Mouse (Mus musculus) lung, postnatal 0 days (tissue): ENCODE results near the gene Olfr20.
"Not testable (repeated sequence)": the region's sequence is repeated elsewhere in the genome, so short reads cannot be mapped to it uniquely, and the experiment has no call there.

Experiments used
- CTCF ChIP-seq: IDR thresholded peaks from 2 replicates; pipeline ENCODE4 v1.5.1; 2016; ENCODE audit warnings: antibody characterized with exemption, mild to moderate bottlenecking
- EP300 ChIP-seq: IDR thresholded peaks from 2 replicates; pipeline ENCODE4 v1.6.1; 2016; ENCODE audit warnings: antibody characterized with exemption, mild to moderate bottlenecking, control low read depth

DNA sequence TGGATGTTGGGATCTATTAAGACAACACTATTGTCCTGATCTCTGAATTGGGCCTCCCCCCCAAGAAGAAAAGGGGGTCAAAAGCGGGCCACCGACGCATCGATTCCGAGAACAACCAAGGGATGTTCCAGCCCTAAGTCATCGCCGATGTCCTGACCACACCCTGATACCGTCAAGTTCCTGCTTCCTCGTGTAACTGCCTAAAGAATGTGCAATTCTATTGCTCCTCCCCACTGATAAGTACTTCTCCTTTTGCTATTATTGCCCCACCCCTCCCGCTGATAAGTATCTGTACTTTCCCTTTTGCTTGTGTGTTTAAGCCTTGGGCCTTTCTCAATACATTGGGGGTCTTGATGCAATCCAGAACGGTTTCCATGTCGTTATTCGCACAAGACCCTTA is 29.5 kb upstream of the Olfr20 start:
- TF ChIP-seq CTCF, EP300: not testable (repeated sequence)
